Mouse (Mus musculus) stomach, postnatal 0 days (tissue): ENCODE data around the gene Nt5m. TPM values are rescaled to one million over a fixed set of nuclear protein-coding genes. Genes with fewer than 3 reads are reported as not detected.

Source experiments
- ATAC-seq: fragments of 200-750 bp; cut with Nextera tagmentation; 2 replicates; pipeline ENCODE4 v1.8.0; 2017; ENCODE audit not compliant: low FRiP score, low TSS enrichment
- DNase-seq: peaks from one replicate; pipeline ENCODE4 v3.0.0-alpha.2; 2016; ENCODE audit warnings: low spot score
- H3K27ac ChIP-seq: fragments of 300-500 bp; sonication (generic); replicated peaks from 2 replicates; pipeline ENCODE4 v1.5.1; 2014; ENCODE audit warnings: mild to moderate bottlenecking, control low read depth
- H3K27me3 ChIP-seq: fragments of 300-500 bp; sonication (generic); 2 replicates; pipeline ENCODE4 v1.6.1; 2014; ENCODE audit warnings: low read length; ENCODE audit not compliant: control insufficient read depth, insufficient read depth
- H3K36me3 ChIP-seq: fragments of 300-500 bp; sonication (generic); 2 replicates; pipeline ENCODE4 v1.6.1; 2014; ENCODE audit warnings: low read length, mixed read lengths; ENCODE audit not compliant: control insufficient read depth, insufficient read depth
- H3K4me1 ChIP-seq: fragments of 300-500 bp; sonication (generic); replicated peaks from 2 replicates; pipeline ENCODE4 v1.6.1; 2014; ENCODE audit warnings: antibody characterized with exemption; ENCODE audit not compliant: control insufficient read depth, insufficient read depth
- H3K4me2 ChIP-seq: fragments of 300-500 bp; sonication (generic); replicated peaks from 2 replicates; pipeline ENCODE4 v1.6.1; 2014; ENCODE audit warnings: low read depth, mild to moderate bottlenecking, control low read depth, moderate library complexity
- H3K4me3 ChIP-seq: fragments of 300-500 bp; sonication (generic); 2 replicates; pipeline ENCODE4 v1.5.1; 2014; ENCODE audit warnings: low read depth, low read length, control low read depth
- H3K9ac ChIP-seq: fragments of 300-500 bp; sonication (generic); 2 replicates; pipeline ENCODE4 v1.6.1; 2014; ENCODE audit warnings: mild to moderate bottlenecking, low read length, control low read depth, mixed read lengths
- H3K9me3 ChIP-seq: fragments of 300-500 bp; sonication (generic); 2 replicates; pipeline ENCODE4 v1.6.1; 2016; ENCODE audit warnings: low read length; ENCODE audit not compliant: control insufficient read depth
- CTCF ChIP-seq: IDR thresholded peaks from 2 replicates; pipeline ENCODE4 v1.5.1; 2016; ENCODE audit warnings: antibody characterized with exemption, low read depth, mild to moderate bottlenecking, moderate library complexity
- EP300 ChIP-seq: optimal IDR thresholded peaks from 2 replicates; pipeline ENCODE3; 2016; ENCODE audit warnings: antibody characterized with exemption
- WGBS: fragments of 180-500 bp; shearing (Covaris S2); extraction: QIAGEN DNeasy Blood & Tissue Kit; methylation state at CpG from one replicate; pipeline ENCODE4 v1.1.7; 2014; 5-methylcytosine and 5-hydroxymethylcytosine counted together
- polyA plus RNA-seq: library from polyadenylated mRNA; unstranded; fragments of >200 nt; fragmentation: Nextera tagmentation; extraction: Ambion mirVana; gene quantifications from 2 replicates; pipeline ENCODE4 v1.2.1, GENCODE M21; 2015

The Nt5m gene
- polyA plus RNA-seq, 1 experiment from 2014 or later, result 21.9 TPM

GRCm38 (mm10) chr11:59880031-59880430, 40.8 kb downstream of the Nt5m start:
- 22% methylated on average over 2 of the region's 2 CpGs for WGBS
- ATAC-seq (peak; percentile 82), DNase-seq (peak; percentile 85)
- Histone ChIP-seq H3K4me1 (no peaks in the 10 kb centered on the region), H3K9me3 (no peaks in the 10 kb centered on the region), H3K4me2 (no peak overlapping the region), H3K27ac (no peak overlapping the region), H3K4me3 (no peak overlapping the region), H3K9ac (no peak overlapping the region), H3K36me3 (peaks cover 9% of the 10 kb centered on the region; the same call in 1 of the 2 replicates), H3K27me3 (no peaks in the 10 kb centered on the region)
- TF ChIP-seq CTCF, result peak; percentile 98
- no peak for TF ChIP-seq EP300

- WGBS, result 50% methylated on average over 17 of the region's 17 CpGs
- H3K4me2 ChIP-seq, result no peak overlapping the region
Measured at GRCm38 (mm10) chr11:59885217-59885986, 46.2 kb downstream of the Nt5m start.

DNA sequence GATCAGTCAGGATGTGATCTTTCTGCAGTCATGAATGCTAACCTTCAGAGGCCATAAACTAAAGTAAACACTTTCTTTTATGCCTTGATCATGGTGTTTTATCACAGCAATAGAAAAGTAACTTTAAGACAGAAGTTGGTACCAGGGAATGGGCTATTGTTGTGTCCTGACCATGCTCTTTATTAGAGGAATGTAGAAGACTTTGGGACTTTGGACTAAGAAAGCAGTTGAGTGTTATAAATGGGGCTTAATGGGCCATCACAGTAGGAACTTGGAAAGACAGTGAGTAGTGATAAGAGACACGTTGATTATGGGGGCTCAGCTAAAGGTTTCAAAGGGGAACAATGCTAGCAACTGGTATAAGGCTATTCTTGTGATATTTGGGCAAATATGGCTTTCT, 47.7 kb downstream of the Nt5m start:
- Histone ChIP-seq H3K27me3 (no peaks in the 10 kb centered on the region), H3K36me3 (no peaks in the 10 kb centered on the region), H3K4me1 (no peaks in the 10 kb centered on the region), H3K27ac (no peak overlapping the region), H3K4me2 (no peak overlapping the region), H3K4me3 (no peak overlapping the region), H3K9ac (no peak overlapping the region), H3K9me3 (no peaks in the 10 kb centered on the region)
- TF ChIP-seq CTCF (no peak), EP300 (no peak)
- ATAC-seq (no peak), DNase-seq (no peak)
- 71% methylated on average over 1 of the region's 1 CpGs for WGBS

More at GRCm38 (mm10) chr11:59885217-59885986, 46.2 kb downstream of the Nt5m start:
- Histone ChIP-seq H3K4me1 (no peaks in the 10 kb centered on the region), H3K27me3 (no peaks in the 10 kb centered on the region), H3K36me3 (no peaks in the 10 kb centered on the region), H3K27ac (peak overlapping the region; percentile 5; the same call in 1 of the 2 replicates), H3K4me3 (no peak overlapping the region), H3K9me3 (no peaks in the 10 kb centered on the region), H3K9ac (no peak overlapping the region)
- no peak for DNase-seq
- TF ChIP-seq EP300, result no peak
- peak; percentile 57 for TF ChIP-seq CTCF
- peak; percentile 41; the same call in 1 of the 2 replicates for ATAC-seq

GRCm38 (mm10) chr11:59888151-59888550, 48.9 kb downstream of the Nt5m start:
- Histone ChIP-seq H3K4me1 (no peaks in the 10 kb centered on the region), H3K27me3 (no peaks in the 10 kb centered on the region), H3K27ac (no peak overlapping the region), H3K36me3 (no peaks in the 10 kb centered on the region), H3K4me2 (no peak overlapping the region), H3K9me3 (no peaks in the 10 kb centered on the region), H3K9ac (no peak overlapping the region), H3K4me3 (no peak overlapping the region)
- DNase-seq, result no peak
- ATAC-seq, result no peak
- no peak for TF ChIP-seq EP300
- TF ChIP-seq CTCF, result no peak
- WGBS, result 71% methylated on average over 5 of the region's 5 CpGs

- Histone ChIP-seq H3K4me1 (no peaks in the 10 kb centered on the region), H3K36me3 (no peaks in the 10 kb centered on the region), H3K9ac (no peak overlapping the region), H3K4me2 (no peak overlapping the region), H3K9me3 (no peaks in the 10 kb centered on the region), H3K27ac (no peak overlapping the region), H3K27me3 (no peaks in the 10 kb centered on the region), H3K4me3 (no peak overlapping the region)
- ATAC-seq (no peak), DNase-seq (no peak)
- 66% methylated on average over 6 of the region's 6 CpGs for WGBS
- TF ChIP-seq CTCF (no peak), EP300 (no peak)
Measured at GRCm38 (mm10) chr11:59891854-59892253, 52.6 kb downstream of the Nt5m start.

DNA sequence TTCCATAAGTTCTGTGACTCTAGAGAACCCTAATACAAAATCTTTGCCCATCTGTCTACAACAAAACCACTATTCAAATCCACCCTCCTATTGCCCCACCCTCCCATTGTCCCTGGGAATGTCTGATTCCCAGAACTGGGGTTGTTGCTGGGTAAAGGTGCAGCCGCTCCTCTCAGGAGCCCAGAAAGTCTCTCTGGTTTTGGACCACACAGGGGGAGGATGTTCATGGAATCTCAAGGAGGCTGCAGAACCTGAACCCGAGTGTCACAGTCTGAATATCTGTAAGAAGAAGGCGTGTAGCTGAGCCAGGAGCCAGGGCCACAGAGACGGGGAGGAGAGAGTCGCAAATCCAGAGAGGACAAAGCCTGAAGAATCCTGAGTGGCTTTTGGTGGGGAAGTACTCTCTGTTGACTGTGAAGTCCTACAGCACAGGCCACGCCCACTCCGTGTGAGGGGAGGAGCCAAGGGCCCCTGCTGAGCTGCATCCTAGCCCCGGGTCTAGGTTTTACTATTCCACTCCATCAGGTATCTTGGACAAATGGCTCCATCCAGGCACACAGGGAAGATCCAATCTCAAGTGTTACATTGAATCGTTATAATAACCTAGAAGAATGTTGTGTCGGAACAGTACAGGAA, 54.0 kb downstream of the Nt5m start:
- no peak for TF ChIP-seq EP300
- no peak for TF ChIP-seq CTCF
- 54% methylated on average over 10 of the region's 10 CpGs for WGBS
- H3K4me1 ChIP-seq, result no peaks in the 10 kb centered on the region

More for the DNA sequence above, 54.0 kb downstream of the Nt5m start:
- no peak overlapping the region for H3K4me2 ChIP-seq
- no peak overlapping the region for H3K9ac ChIP-seq
- DNase-seq (peak; percentile 33), ATAC-seq (no peak)
- no peak overlapping the region for H3K27ac ChIP-seq
- no peak overlapping the region for H3K4me3 ChIP-seq
- no peaks in the 10 kb centered on the region for H3K9me3 ChIP-seq
- no peaks in the 10 kb centered on the region for H3K27me3 ChIP-seq
- H3K36me3 ChIP-seq, result no peaks in the 10 kb centered on the region
